Mouse (Mus musculus): ENCODE measurements around the gene Skiv2l.

DNA sequence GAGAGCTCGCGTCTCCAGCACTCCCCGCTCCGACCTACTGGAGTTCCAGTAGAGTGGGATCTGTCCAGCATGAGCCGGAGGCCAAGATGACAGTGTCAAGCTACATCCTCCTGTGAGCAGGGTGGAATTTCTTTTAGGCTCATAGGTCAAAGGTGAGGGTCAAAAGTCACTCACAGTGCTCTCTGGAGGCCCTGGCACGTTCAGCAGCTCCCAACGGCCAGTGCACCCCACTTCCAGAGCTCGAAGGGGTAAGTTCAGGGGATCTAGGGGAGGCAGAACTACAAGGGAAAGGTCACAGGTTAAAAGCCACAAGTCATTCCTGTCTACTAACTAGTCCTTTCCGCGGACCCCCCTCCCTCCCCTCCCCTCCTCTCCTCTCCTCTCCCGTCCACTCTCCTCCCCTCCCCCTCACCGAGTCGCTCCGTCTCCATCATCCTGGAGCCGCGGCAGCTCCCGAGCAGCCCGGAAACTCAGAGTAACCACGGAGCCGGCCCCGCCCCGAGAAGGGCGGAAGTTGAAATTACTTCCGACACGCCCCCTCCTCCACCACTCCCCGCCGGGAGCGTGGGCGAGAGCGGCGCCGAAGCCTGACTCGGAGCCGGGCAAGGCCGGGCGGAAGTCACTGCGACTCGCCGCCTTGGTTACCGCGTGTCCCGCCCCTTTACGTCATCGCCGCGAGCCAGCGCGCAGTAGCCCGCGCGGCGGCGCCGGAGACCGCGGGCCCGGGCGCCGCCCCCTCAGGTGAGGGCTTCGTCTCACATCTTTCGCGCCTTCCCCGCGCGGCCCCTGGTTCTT, at the start of gene Skiv2l, which contains the start of gene Nelfe:
- TF ChIP-seq CTCF (IDR thresholded peaks at IDR 0.05) (peak; percentile 53), POLR2A (IDR thresholded peaks at IDR 0.05; ENCODE audit: insufficient read depth, low read depth, low read length) (peak; percentile 12; the same call in 1 of the 2 replicates), EP300 (IDR thresholded peaks at IDR 0.05; ENCODE audit: insufficient read depth, low read depth, low read length) (no peak)
